Mouse (Mus musculus): ENCODE measurements around the gene Tomm70a.

- TF ChIP-seq GATA1 (IDR thresholded peaks at IDR 0.05; ENCODE audit: borderline replicate concordance, low read length) = no peak
- TF ChIP-seq FLI1 (IDR thresholded peaks at IDR 0.05; ENCODE audit: low read length) = no peak
These were observed 15.1 kb upstream of the Tomm70a start for GRCm38 (mm10) chr16:57106185-57106960.
